Mouse (Mus musculus) skeletal muscle tissue, adult 2 months (tissue): Measurements from ENCODE around the gene Arvcf.

Source experiments
- DNase-seq: peaks from one replicate; pipeline ENCODE4 v3.0.0-alpha.2; 2012; ENCODE audit warnings: low read depth, low spot score

Gene Arvcf

DNA sequence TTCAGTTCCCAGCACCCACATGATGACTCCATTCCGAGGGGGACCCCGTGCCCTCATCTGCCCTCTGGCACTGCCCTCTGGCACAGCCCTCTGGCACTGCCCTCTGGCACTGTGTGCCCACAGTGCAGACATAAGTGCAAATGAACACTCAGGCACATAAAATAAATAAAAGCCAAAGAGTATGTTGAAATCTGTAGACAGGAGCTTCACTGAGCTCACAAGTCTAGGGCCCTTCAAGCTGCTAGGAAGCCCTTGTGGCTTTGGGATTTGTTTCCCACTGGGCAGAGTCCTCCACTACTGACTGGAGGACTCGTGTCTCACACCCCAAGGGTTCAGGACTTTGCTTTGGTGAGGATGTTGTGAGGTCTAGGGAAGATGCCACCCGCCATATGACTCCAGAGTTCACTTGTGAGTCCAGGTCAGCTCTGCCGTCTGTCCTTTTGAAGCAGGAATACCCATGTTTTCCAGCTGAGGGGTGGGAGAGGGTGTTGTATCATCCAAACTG lies 80.1 kb downstream of the Arvcf start:
- no peak for DNase-seq

GRCm38 (mm10) chr16:18428516-18429042 lies 80.6 kb downstream of the Arvcf start:
- no peak for DNase-seq

GRCm38 (mm10) chr16:18429641-18430040 lies 81.7 kb downstream of the Arvcf start:
- no peak for DNase-seq

DNA sequence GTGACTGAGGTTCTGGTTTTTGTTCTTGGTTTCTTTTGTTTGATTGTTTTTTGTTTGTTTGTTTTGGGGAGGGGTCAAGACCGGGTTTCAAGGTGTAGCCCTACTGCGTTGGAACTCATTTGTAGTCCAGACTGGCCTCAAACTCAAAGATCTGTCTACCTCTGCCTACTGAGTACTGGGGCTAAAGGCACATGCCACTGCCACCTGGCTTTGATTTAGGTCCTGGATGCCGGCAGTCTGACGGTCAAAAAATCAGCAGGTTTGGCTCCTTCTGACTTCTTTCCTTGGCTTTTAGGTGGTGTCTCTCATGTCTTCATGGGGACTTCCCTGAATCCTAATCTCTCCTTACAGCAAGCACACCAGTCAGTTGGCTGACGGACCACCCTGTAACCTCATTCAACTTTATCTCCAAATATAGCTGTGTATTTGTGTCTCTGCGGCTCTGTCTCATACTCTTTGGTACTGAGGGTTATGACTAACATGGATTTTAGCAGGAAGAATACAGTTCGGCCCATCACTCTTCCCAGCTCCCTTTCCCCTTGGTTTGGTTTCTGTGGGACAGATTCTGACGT lies 82.7 kb downstream of the Arvcf start:
- no peak for DNase-seq

- DNase-seq: no peak
Observed at GRCm38 (mm10) chr16:18433341-18433920, 85.4 kb downstream of the Arvcf start.

GRCm38 (mm10) chr16:18436128-18436527 lies 88.1 kb downstream of the Arvcf start:
- no peak for DNase-seq

DNA sequence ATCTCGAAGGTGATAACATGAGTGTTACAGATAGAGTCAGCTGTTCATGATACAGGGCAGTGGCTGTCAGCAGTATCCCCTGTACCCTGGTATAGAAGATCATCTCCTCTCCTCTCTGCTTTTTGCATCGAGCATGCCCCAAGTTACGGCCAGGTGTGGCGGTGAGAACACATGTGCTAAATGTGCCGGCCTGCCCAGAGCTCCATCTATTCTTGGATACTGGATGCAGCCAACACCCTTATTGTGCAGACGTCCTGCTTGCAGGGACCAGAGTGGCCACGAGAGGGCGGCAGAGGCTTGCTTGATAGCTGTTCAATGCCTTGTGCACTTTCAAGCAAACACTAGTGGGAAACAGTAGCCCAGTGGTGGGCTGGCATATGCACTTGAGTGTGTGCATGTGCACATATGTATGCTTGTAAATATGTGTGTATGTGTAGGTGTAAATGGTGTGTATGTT lies 95.4 kb downstream of the Arvcf start:
- peak; percentile 89 for DNase-seq

- DNase-seq: no peak
Observed at GRCm38 (mm10) chr16:18447243-18447642, 99.3 kb downstream of the Arvcf start.

- no peak for DNase-seq
Observed at GRCm38 (mm10) chr16:18448104-18448503, 100.1 kb downstream of the Arvcf start.

- DNase-seq: no peak
Observed at GRCm38 (mm10) chr16:18449005-18449404, 101.0 kb downstream of the Arvcf start.

DNA sequence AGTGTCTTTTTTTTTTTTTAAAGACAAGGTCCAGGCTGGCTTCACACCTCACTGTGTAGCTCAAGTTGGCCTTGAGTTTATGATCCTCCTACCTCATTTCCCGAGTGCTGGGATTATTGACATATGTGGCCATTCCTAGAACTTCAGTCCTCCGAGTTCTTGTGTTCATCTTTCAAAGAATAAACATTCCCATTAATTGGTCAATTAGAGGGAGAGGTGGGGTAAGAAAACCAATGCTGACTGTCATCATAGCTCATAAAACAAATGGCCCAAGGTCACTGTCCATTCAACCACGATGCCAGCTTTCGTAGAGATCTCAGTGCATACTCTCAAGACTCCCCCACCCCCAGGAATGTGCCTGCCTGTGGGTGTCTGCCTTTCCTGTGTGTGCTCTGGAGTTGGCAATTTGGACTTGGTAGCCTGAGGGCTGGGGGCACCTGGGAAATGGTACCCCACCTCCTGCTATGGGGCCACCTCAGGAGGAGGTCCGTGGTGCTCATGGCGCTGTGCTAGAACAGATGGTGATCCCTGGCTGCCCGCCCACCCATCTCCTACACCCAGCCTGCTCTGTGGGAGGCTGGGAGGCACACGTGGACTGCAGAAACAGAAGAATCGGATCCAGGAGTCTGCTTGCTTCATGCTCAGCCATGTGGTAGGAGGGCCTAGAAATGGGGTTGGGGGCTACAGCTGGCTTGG lies 103.7 kb downstream of the Arvcf start:
- no peak for DNase-seq

- no peak for DNase-seq
Observed at GRCm38 (mm10) chr16:18452361-18452862, 104.4 kb downstream of the Arvcf start.

- no peak for DNase-seq
Observed at GRCm38 (mm10) chr16:18453846-18454245, 105.9 kb downstream of the Arvcf start.

- no peak for DNase-seq
Observed at GRCm38 (mm10) chr16:18455407-18455806, 107.4 kb downstream of the Arvcf start.
